Mouse (Mus musculus) bone marrow, adult 2 months (tissue): Measurements from ENCODE around the gene Gdi2.

ENCODE experiments used
- CTCF ChIP-seq: fragments of 200-500 bp; IDR thresholded peaks from 2 replicates; pipeline ENCODE4 v1.5.1; 2011; ENCODE audit warnings: low read length, control low read depth; ENCODE audit not compliant: control insufficient read depth, insufficient read depth
- POLR2A ChIP-seq: fragments of 200-500 bp; IDR thresholded peaks from 2 replicates; pipeline ENCODE4 v1.6.1; 2011; ENCODE audit warnings: low read depth, mild to moderate bottlenecking, control low read depth, low read length, borderline replicate concordance; ENCODE audit not compliant: control insufficient read depth

DNA sequence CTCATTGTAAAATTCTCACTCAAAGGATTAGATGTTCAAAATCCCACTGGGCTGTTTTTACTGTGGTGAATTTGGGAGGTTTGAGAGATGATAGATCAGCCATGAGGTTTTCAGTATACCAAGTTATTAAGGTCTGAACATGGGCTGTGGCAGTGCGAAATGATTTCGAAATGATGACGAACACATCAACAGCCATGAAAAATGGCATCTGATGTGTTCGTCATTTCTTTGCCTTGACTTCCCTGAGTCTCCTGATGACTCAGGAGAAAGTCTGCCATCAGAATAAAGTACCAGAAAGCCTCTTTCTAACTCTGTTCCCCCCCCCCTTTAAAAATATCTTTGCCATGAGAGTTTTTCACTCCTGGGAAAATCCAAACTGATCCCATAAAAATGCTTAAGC lies 42.3 kb upstream of the Gdi2 start:
- no peak for TF ChIP-seq CTCF
- no peak for TF ChIP-seq POLR2A
